Mouse (Mus musculus) midbrain, embryonic 16.5 days (tissue): ENCODE results near the gene Pdyn. TPM values are rescaled to one million over a fixed set of nuclear protein-coding genes. Genes with fewer than 3 reads are reported as not detected.

Experiments used
- ATAC-seq: fragments of 200-750 bp; cut with Nextera tagmentation; 2 replicates; pipeline ENCODE4 v1.8.0; 2017; ENCODE audit warnings: moderate TSS enrichment
- H3K27ac ChIP-seq: fragments of 300-500 bp; sonication (generic); 2 replicates; pipeline ENCODE4 v1.5.1; 2014; ENCODE audit warnings: mild to moderate bottlenecking, low read length, mixed read lengths
- H3K27me3 ChIP-seq: fragments of 300-500 bp; sonication (generic); 2 replicates; pipeline ENCODE4 v1.6.1; 2014; ENCODE audit warnings: low read depth, low read length, mixed read lengths; ENCODE audit not compliant: control insufficient read depth, insufficient read depth
- H3K36me3 ChIP-seq: fragments of 300-500 bp; sonication (generic); 2 replicates; pipeline ENCODE4 v1.6.1; 2014; ENCODE audit warnings: mild to moderate bottlenecking, low read length, moderate library complexity, mixed read lengths; ENCODE audit not compliant: control insufficient read depth, insufficient read depth
- H3K4me1 ChIP-seq: fragments of 300-500 bp; sonication (generic); 2 replicates; pipeline ENCODE4 v1.6.1; 2014; ENCODE audit warnings: mild to moderate bottlenecking, low read length, mixed read lengths; ENCODE audit not compliant: control insufficient read depth, insufficient read depth
- H3K4me2 ChIP-seq: fragments of 300-500 bp; sonication (generic); 2 replicates; pipeline ENCODE4 v1.6.1; 2014; ENCODE audit warnings: mild to moderate bottlenecking, low read length, mixed read lengths
- H3K4me3 ChIP-seq: fragments of 300-500 bp; sonication (generic); 2 replicates; pipeline ENCODE4 v1.5.1; 2014; ENCODE audit warnings: low read depth, mild to moderate bottlenecking, low read length, moderate library complexity, mixed read lengths
- H3K9ac ChIP-seq: fragments of 300-500 bp; sonication (generic); 2 replicates; pipeline ENCODE4 v1.6.1; 2014; ENCODE audit warnings: low read depth, low read length, mixed read lengths
- H3K9me3 ChIP-seq: fragments of 300-500 bp; sonication (generic); replicated peaks from 2 replicates; pipeline ENCODE4 v1.6.1; 2014; ENCODE audit warnings: mild to moderate bottlenecking, low read length, mixed read lengths; ENCODE audit not compliant: control insufficient read depth, poor library complexity, severe bottlenecking
- WGBS: fragments of 180-500 bp; shearing (Covaris S2); extraction: QIAGEN DNeasy Blood & Tissue Kit; methylation state at CpG from one replicate; pipeline ENCODE4 v1.1.7; 2014; 5-methylcytosine and 5-hydroxymethylcytosine counted together
- polyA plus RNA-seq: library from polyadenylated mRNA; unstranded; fragments of >200 nt; fragmentation: Nextera tagmentation; extraction: Ambion mirVana; gene quantifications from 2 replicates; pipeline ENCODE4 v1.2.1, GENCODE M21; 2015

The Pdyn gene
- polyA plus RNA-seq, 1 experiment from 2014 or later = 19.1 TPM

- Histone ChIP-seq H3K27me3 (no peaks in the 10 kb centered on the region), H3K9me3 (no peaks in the 10 kb centered on the region), H3K9ac (no peak overlapping the region), H3K36me3 (no peaks in the 10 kb centered on the region), H3K4me2 (no peak overlapping the region), H3K4me3 (no peak overlapping the region), H3K27ac (no peak overlapping the region), H3K4me1 (no peaks in the 10 kb centered on the region)
- ATAC-seq = no peak
- WGBS = 80% methylated on average over 4 of the region's 4 CpGs
Measured at GRCm38 (mm10) chr2:129671911-129672310, 27.7 kb downstream of the Pdyn start.

GRCm38 (mm10) chr2:129662484-129662883 is 37.2 kb downstream of the Pdyn start:
- Histone ChIP-seq H3K9ac (no peak overlapping the region), H3K27me3 (no peaks in the 10 kb centered on the region), H3K4me2 (no peak overlapping the region), H3K9me3 (no peaks in the 10 kb centered on the region), H3K4me3 (no peak overlapping the region), H3K36me3 (no peaks in the 10 kb centered on the region), H3K27ac (no peak overlapping the region), H3K4me1 (no peaks in the 10 kb centered on the region)
- 64% methylated on average over 4 of the region's 4 CpGs for WGBS
- ATAC-seq = no peak

DNA sequence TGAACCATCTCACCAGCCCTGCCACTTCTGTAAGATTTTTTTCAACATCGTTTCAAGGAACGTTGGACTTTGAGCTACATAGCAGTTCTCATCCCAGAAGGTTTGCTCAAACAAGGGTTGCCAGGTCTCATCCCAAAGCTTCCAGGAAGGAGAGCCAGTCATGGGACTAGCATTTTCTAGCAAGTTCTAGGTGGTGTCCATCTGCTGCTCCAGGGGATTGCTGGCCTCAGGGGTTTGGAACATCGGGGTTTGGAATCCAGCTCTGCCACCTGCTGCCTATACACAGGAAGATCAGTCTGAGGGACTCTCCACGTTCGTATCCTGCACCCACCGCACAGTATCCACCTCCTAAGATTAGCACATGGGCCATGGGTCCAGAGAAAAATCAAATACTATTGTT is 39.6 kb downstream of the Pdyn start:
- Histone ChIP-seq H3K27ac (no peak overlapping the region), H3K4me3 (no peak overlapping the region), H3K36me3 (no peaks in the 10 kb centered on the region), H3K9me3 (no peaks in the 10 kb centered on the region), H3K4me1 (no peaks in the 10 kb centered on the region), H3K4me2 (no peak overlapping the region), H3K9ac (no peak overlapping the region), H3K27me3 (no peaks in the 10 kb centered on the region)
- ATAC-seq = no peak
- WGBS = 72% methylated on average over 6 of the region's 6 CpGs

DNA sequence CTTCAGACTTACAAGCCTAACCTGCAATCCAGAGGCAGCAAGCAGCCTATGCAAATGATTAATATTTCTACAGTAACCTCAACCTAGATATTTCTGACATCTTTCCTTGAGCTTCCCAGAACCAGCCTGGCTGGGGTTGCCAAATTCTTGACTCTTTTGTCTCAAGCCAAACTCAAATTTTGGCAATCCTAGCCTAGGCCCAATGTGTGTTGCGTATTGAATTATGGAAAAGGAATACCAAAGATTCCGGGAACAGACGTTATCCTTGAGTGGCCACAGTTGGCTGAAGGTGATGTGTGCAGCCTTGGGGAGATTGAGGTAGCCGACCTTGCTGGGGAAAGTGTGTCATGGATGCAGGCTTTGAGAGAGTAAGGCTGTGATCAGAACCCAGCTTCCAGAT is 40.8 kb downstream of the Pdyn start:
- H3K9me3 ChIP-seq = no peaks in the 10 kb centered on the region
- H3K4me1 ChIP-seq = no peaks in the 10 kb centered on the region
- no peak overlapping the region for H3K4me3 ChIP-seq
- WGBS = 93% methylated on average over 4 of the region's 4 CpGs
- no peak overlapping the region for H3K4me2 ChIP-seq
- H3K9ac ChIP-seq = no peak overlapping the region
- no peak for ATAC-seq
- no peak overlapping the region for H3K27ac ChIP-seq
- H3K27me3 ChIP-seq = no peaks in the 10 kb centered on the region
- no peaks in the 10 kb centered on the region for H3K36me3 ChIP-seq

DNA sequence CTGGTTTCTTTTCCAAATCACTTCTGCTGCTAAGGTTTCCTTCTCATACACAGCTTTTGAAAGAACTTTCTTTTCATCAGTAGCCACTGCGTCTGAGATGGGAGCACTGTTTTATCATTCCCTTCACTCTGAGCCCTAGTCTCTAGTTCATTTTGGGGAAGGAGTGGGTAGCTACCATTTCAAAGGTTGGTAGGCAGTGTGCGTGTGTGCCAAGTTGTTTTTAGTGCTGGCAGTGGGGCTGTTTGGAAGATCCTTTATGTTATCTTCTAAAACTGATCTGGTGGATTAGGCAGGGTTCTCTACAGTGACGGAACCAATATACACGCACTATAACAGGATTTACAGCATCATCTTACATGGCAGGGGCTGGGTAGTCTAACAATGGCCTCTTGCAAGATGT is 44.6 kb downstream of the Pdyn start:
- Histone ChIP-seq H3K4me1 (no peaks in the 10 kb centered on the region), H3K9ac (no peak overlapping the region), H3K4me3 (no peak overlapping the region), H3K27me3 (no peaks in the 10 kb centered on the region), H3K27ac (no peak overlapping the region), H3K9me3 (no peaks in the 10 kb centered on the region), H3K4me2 (no peak overlapping the region), H3K36me3 (no peaks in the 10 kb centered on the region)
- 92% methylated on average over 4 of the region's 4 CpGs for WGBS
- no peak for ATAC-seq

DNA sequence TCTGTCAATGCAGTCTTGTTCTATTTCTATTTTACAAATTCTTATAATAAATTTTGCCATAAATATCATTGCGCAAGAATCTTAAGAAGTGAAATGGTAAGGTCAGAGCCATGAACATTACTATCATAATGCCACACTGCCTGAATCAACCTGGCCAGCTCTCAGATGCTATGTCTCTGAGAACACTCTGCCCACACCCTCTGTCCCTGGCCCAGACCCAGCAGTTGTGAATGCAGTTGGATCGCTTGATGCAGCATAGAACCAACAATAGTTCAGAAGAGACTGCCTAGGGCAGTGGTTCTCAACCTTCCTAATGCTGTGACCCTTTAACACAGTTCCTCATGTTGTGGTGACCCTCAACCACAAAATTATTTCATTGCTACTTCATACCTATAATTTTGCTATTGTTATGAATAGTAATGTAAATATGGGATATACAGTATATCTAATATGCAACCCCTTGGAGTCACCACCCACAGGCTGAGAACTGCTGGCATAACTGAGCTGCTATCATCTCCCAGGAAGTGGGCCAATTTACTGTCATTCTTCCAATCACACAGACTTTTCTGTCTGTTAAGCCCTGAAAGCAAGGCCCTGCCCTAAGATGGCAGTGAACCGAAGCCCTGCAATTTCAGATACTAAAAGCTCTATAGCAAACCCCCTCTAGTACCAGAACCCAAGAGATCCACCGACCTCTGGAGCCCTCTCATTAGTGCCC is 45.3 kb downstream of the Pdyn start:
- H3K27ac ChIP-seq = no peak overlapping the region
- no peak overlapping the region for H3K4me2 ChIP-seq
- H3K4me1 ChIP-seq = no peaks in the 10 kb centered on the region
- WGBS = 85% methylated on average over 4 of the region's 4 CpGs
- H3K9me3 ChIP-seq = no peaks in the 10 kb centered on the region
- H3K27me3 ChIP-seq = no peaks in the 10 kb centered on the region
- H3K36me3 ChIP-seq = no peaks in the 10 kb centered on the region
- no peak overlapping the region for H3K9ac ChIP-seq
- ATAC-seq = no peak
- no peak overlapping the region for H3K4me3 ChIP-seq

DNA sequence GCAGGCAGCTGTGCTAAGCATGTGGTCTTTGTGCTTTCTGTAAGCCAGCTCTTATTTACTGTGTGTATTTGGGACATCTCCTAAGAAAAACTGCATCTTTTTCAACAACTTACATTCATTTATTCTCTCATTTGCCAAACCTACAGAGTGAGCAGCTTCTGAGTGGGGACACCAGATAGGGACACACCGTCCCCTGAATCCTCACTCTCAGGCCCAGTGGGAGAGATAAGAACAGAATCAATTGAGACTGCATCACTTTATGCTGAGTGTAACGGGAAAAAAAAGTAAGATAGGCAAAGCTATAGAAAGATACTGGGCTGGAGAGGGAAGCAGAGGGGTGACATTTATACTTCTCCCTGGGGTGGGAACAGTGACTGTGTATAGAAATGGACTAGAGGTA is 46.0 kb downstream of the Pdyn start:
- Histone ChIP-seq H3K27ac (no peak overlapping the region), H3K9ac (no peak overlapping the region), H3K36me3 (no peaks in the 10 kb centered on the region), H3K9me3 (no peaks in the 10 kb centered on the region), H3K4me3 (no peak overlapping the region), H3K4me1 (0 out of 2 replicates have a peak, but pooled peaks cover 2% of the 10 kb centered on the region), H3K27me3 (no peaks in the 10 kb centered on the region), H3K4me2 (no peak overlapping the region)
- no peak for ATAC-seq
- WGBS = 89% methylated on average over 2 of the region's 2 CpGs

GRCm38 (mm10) chr2:129652616-129653015 is 47.0 kb downstream of the Pdyn start:
- no peaks in the 10 kb centered on the region for H3K9me3 ChIP-seq
- H3K36me3 ChIP-seq = no peaks in the 10 kb centered on the region
- no peak overlapping the region for H3K9ac ChIP-seq
- H3K27me3 ChIP-seq = no peaks in the 10 kb centered on the region
- H3K27ac ChIP-seq = no peak overlapping the region
- WGBS = 76% methylated on average over 4 of the region's 4 CpGs
- no peak overlapping the region for H3K4me3 ChIP-seq
- no peak for ATAC-seq
- H3K4me1 ChIP-seq = 0 out of 2 replicates have a peak, but pooled peaks cover 2% of the 10 kb centered on the region
- H3K4me2 ChIP-seq = no peak overlapping the region
